Mouse (Mus musculus): Measurements from ENCODE around the gene Gm49027.
"Not testable (repeated sequence)": the region's sequence is repeated elsewhere in the genome, so short reads cannot be mapped to it uniquely, and the experiment has no call there.

The Gm49027 gene

DNA sequence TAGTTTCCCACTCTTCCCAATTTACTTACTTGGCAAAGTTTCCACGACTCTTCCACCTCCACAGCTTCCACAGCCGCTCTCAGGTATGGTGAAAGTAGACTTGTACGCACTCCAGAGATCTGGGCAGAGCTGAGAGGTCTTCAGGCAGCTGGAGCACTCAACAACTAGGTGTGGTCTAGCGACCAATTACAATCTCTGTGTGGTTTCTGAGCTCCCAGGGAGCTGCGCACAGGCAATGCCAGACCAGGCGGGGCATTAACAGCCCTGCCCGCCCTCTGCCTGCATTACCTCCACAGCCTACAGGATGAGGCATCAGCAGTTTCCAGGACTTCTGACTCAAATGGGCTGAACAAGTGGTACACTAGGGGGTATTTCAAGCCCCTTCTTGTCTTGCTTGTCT lies at the start of gene Gm49027:
TSS of gene Gm49027 (minus strand) at position 208 of the 400 bp plus-strand sequence.
- DNase-seq (ENCODE audit: extremely low spot score, low spot score): no peak

DNA sequence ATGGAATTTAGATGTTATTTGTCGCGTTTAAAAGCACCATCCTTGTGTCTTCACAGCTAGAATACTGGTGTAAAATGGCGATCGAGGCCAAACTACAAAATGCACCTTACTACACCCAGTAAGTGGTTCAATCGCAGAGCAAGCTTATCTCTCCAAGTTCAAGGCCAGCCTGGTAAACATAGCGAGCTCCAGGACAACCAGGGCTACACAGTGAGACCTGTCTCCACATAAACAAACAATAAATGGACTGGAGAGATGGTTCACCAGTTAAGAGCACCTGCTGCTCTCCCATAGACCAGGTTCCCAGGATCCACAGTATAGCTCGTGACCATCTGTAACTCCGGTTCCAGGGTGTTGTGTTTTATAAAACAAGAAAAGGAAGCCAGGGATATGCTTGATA lies 48.1 kb upstream of the Gm49027 start:
- no peak for DNase-seq (ENCODE audit: extremely low spot score, low spot score)

DNA sequence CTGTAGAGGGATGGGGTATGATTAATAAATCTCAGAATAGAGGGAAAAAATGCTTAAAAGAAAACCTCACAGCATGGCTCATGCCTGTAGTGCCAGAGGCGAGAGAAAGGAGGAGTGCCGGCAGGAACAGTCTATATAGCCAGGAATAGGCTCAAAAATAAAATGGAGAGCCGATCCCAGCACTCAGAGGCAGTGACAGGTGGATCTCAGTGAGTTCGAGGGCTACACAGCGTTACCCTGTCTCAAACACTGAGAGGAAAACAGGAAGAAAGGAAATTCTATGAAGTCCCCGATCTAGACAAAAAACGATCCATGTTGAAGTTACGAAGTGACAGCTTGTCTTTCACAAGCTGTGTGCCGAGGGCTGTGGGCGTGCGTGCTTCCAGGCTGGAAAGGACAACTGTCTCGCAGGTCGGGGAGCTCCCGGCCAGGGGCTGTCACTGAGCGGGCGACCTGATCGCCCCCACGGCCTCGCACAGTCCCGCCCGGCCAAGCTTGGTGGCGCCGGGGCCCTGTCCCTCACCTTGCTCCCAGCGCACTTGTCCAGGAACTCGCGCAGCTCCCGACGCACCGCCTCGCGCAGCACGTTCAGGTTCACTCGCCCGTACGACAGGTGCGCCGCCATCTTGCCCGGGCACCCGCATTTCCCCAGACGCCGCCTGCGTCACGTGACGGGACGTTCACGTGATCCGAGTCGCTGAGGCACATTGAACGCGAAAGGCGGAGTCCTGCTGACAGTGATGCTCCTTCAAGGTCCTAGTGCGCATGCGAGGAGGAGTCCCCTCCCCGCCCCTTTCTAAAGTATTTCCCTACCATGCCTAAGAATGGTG lies 47.3 kb upstream of the Gm49027 start, which contains the start of gene Vps33a:
TSS of gene Vps33a (minus strand) at position 682 of the 830 bp plus-strand sequence.
- DNase-seq (ENCODE audit: extremely low spot score, low spot score): peak; percentile 100

DNA sequence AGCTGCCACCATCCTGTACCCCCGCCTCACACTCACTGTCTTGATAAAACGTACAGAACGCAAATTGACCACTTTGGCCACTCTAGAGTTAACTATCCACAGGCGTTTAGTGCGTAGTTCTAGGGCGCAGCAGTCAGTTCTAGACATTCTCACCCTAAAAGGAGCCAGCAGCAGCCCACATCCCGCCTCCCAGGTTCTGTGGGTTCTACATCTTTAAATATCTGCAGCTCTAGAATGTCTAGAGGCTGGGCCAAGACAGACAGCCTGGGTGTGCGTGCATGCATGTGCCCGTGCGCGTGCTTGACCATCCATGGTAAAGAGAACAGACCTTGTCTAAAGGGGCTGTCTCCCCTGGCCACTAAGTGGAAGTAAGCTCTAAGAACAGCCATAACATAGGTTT lies 35.8 kb upstream of the Gm49027 start:
- DNase-seq (ENCODE audit: extremely low spot score, low spot score): no peak

DNA sequence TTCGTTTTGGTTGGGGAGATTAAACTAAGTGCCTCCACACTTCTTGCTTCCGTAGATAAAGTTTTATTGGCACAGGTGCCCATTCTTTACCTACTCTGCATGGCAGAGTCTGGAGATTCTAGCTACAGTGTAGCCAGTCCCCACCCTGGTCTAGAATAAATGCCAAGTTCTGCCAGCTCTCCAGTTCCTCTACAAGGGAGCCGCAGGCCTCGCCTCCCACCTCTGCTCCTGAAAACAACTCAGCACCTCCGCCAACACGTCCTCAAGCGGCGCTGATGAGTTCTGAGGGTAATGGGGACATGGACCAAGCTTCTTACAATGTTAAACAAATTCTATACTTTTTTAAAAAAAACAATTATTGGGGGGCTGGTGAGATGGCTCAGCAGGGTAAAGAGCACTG lies 34.3 kb upstream of the Gm49027 start:
- no peak for DNase-seq (ENCODE audit: extremely low spot score, low spot score)

DNA sequence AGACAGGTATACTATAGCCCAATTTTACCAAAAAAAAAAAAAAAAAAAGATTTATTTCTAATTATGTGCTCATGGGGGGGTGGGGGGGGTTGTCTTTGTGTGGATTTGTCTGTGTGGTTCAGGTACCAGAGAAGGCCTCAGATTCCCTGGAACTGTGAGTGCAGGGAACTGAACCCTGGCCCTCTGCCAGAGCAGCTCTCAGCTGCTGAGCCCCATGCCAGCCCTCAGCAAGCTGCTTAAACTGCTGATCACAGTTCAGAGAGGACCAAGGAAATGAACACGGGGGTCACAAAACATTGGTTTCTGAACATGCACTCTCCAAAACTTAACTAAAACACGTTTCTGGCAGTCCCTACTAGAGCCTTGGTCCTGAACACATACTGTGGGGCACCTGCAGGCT lies 31.2 kb upstream of the Gm49027 start:
- DNase-seq (ENCODE audit: extremely low spot score, low spot score): no peak

DNA sequence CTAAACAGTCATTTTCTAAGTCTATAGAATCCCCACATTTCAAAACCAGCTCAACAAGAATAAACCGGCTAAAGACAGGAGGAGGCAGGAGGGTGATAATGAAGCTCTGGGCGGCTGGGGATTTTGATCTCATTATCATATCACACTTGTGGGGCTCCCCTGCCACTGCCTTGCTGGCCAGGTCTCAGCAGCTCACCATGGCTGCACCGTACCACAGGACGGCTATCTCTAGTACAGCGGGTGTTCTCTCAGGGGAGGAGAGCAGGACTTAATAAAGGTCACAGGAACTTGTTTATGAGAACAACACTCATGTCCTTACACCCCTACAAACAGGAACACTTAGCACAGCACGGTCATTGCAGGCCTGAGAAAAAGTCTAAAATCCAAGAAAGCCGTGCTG lies 30.4 kb upstream of the Gm49027 start:
- no peak for DNase-seq (ENCODE audit: extremely low spot score, low spot score)

DNA sequence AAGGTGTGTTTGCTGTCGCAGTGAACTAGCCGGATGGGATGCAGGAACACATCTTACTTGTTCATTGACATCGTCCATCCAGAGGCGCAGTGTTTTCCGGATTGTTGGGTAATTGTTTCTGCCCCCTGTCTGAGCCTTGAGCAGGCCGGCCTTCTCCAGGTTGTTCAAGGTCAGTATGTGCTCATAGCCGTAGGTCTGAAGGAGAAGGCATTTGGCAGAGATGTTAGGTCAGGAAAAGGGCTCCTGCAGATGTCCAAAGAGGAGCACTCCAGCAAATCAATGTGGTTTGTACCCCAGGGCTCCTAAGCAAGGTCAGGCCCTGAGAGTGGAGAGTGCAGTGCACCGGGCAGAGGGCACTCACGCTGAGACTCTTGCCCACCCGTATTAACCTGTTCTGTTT lies 8.5 kb upstream of the Gm49027 start:
- no peak for DNase-seq (ENCODE audit: extremely low spot score, low spot score)

DNA sequence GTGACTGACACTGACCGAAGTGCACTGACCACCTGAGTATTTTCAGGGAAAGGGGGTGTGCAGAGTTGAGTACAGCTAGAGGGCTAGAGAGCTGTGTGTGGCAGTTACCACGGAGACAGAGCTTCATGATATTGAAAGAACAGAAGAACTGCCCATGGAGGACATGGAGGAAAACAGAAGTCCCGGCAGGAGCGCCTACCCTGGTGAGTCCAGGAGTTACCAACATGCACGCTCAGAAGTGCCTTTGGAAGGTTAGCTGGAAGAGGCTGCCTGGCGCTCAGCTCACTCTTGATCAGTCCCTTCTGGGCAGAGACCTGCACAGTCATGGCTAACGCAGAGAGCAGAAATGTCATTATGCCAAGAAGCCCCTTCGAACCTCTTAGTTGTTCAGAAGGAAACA lies 4.8 kb upstream of the Gm49027 start:
- DNase-seq (ENCODE audit: extremely low spot score, low spot score): no peak

DNA sequence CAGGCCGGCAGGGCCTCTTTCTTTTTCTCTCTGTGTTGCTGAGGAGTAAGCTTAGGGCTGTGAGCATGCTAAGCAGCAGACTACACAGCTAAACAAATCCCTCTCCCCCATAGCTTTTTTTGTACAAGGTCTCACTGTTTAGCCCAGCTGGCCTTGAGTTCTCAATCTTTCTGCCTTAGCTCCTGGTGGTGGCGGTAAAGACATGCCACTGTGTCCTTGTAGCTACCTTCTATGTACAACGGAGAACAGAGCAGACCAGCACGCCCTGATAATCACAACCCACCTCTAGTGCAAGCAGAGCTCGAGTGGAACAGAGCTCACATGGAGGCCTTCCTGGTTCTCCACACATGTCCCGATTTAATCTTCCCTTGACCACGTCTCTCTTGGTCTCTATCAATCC lies 3.4 kb upstream of the Gm49027 start:
- DNase-seq (ENCODE audit: extremely low spot score, low spot score): no peak

DNA sequence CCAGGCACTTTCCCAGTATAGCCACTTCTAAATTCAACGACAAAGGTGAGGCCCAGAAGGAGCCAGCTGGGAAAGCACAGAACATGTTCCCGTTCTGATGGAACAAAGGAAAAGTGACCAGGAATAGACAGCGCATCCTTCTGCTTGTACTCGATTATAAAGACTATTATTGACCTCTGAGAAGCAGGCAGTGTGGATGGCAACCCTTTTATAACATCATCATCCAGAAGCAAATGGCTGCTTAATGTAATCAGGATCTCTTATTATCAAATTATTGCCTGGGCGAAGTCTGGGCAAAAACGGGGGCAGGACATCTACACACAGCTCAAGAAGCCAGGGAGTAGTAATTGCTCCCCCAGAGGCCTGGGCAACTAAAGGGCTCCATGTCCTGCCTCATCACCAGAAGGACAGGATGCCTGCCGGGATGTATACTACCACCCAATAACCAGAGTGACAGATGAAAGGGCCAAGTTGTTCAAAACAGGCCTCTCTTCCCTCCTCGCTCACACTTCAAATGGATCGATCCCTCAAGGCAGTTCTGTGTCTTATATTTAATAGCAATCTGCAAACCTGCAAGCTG lies 718 bp upstream of the Gm49027 start:
- no peak for DNase-seq (ENCODE audit: extremely low spot score, low spot score)

DNA sequence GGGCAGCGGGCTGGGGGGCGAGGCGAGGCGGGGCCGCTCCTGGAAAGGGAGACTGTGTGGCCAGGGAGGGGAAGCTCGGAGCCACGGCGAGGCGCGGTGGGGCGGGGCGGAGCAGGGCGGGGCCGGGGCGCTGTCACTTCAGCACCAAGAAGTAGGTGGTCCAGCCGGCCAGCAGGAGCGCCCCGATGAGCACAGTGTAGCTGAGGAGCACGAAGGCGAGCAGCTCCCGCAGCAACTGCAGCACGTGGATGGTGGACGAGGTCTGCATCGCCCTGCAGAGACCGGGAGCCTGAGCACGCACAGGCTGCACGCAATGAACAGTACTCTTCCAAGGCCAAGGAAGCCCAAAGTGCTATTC lies 916 bp downstream of the Gm49027 start:
- no peak for DNase-seq (ENCODE audit: extremely low spot score, low spot score)

DNA sequence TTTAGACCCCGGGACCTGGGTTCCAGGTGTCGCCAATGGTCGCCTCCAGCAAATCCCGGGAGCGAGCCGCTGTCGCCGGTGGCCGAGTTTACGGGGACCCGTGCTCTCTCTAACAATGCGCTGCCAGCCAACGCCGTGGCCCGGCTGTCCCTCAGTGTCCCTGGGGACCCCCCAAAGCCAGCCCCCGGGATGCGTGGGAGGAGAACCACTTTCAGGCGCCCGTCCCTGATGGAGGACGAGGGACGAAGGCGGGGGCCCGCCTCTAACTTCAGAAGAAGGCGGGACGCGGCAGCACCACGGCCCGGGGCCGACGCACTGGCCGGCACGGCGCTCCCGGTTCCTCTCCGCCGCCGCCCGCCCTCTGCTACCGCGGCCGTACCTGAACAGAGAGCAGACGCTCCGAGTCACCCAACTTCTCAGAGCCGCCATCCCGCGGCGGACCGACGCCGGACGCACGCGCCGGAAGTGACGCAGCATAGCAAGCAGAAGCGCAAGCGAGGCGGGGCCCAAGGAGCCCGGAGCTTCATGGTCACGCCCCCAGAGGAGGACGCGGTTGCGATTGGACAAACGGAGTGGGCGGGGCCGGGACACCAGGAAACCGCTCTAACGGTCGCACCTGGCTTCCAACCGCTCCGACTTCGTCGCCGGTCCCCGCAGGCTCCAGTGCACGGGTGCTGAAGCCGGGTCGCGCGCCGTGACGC lies 1.4 kb downstream of the Gm49027 start, which contains the start of gene Diablo:
TSS of gene Diablo (minus strand) at position 485 of the 701 bp plus-strand sequence.
- DNase-seq (ENCODE audit: extremely low spot score, low spot score): peak; percentile 99

DNA sequence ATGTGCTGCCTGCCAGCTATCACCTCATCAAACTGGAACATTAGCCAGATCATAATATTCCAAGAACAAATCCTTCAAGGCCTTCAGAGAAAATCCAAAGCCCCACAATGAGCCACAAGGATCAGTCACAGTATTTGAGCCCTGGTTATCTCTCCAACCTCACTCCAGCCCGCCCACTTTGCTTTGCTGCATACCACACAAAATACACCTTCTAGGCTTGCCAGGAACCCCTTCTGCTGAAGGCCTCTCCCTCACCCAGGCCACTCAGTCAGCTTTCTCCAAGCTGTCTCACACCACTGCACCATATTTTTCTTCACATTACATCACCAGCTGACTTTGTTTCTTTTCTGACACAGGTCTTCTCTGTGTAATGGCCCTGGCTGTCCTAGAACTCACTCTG lies 3.1 kb downstream of the Gm49027 start:
- DNase-seq (ENCODE audit: extremely low spot score, low spot score): no peak

DNA sequence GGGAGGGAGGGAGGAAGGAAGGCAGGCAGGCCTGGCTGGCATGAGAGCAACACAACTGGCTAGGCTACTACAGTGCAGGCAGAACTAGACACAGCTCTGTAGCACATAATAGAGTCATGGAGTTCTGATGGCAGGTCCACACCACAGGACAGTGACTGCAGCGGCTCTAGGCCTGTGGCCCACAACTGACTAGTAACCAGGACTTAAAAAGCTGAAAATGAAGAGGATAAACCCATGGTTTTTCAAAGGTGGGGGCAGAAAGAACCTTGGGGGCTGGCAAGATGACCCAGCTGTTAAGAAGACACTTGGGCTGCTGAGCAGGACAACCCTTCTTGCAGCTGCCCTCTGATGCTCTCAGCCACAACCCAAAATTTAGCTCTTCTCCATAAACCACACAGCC lies 3.7 kb downstream of the Gm49027 start:
- DNase-seq (ENCODE audit: extremely low spot score, low spot score): no peak

DNA sequence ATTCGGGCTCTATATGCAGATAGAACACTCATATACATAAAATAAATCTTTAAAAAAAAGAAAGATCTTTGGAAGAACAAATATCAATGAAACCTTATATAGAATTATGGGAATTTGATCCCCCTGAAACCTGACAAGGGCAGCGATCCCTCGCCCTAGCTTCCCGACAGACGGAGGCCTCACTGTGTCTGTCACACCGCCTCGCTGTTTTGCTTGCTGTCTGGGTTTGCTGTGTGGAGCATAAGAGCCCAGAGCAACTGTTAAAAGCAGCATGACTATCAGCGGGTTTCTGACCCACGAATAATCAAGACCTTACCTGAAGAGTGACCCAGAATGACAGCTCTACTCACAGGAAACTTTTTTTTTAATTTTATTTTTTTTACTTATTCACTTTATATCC lies 4.6 kb downstream of the Gm49027 start:
- no peak for DNase-seq (ENCODE audit: extremely low spot score, low spot score)

DNA sequence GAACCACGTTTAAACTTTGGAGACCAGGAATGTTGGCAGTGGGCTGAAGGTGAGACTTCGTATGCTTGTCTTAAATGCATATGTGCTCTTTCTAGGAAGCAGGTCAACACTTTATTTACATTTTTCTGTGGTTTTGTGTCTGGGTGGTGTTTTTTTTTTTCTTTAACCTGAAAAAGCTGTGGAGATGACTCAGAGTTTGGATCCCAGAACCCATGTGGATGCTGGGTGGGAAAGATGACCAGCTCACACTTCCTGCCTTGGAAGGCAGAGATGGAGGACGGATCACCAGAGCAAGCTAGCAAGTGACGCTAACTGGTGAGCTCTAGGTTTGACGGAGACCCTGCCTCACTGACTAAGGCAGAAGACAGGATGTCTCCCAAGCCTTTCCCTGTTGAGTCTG lies 10.4 kb downstream of the Gm49027 start:
- no peak for DNase-seq (ENCODE audit: extremely low spot score, low spot score)

DNA sequence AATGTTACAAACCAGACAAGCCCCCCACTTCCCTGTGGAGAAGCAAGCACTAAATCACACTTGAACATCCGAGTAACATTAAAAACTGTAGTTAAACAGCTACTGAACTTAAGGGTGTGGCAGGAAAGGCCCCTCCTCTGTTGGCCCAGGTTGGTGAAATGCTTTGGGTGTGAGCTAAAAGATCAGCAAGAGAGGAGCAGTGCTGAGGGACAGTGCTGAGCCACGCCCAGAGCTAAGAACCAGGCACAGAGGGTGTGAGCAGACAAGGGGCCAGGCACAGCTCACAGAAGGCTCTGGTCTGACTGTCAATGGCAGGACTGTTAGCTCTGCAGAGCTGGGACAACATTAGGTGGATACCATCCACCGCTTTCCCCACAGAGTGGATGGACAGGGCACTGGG lies 13.2 kb downstream of the Gm49027 start:
- no peak for DNase-seq (ENCODE audit: extremely low spot score, low spot score)

DNA sequence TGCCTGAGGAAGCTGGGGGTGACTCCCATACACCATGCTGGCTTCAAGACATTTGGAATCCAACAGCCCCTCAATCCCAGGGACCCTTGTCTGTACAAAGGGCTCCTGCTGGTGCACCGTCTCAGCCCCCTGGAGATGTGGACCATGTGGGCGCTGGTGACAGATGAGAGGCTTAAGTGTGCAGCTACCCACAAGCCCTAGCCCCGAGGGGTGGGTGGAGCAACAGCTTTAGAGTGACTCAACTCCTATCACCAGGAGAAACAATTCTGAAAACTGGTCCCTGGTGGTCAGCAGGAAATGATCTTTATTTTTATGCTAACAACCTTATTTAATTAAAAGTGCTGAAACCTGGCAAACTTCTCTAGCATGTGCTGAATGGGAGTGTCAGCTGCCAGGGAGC lies 13.9 kb downstream of the Gm49027 start:
- not testable (repeated sequence) for DNase-seq (ENCODE audit: extremely low spot score, low spot score)

DNA sequence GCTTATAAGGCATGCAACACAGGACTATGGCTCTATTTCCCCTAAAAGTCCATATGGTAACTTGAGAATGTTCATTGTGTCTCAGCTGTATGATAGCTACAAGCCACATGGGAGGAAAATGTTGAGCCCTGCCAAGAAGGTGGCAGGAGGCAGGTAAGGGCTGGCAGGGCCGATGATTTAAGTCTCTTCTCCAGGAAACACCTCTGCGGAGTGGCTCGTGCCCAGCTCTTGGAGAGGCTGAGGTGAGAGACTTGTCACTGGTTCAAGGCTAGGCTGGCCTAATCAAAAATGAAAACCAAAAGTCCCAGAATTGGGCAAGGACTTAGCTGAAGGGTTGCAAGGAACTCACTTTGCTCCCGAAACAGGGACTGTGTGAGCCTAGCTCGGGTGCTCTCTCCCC lies 15.1 kb downstream of the Gm49027 start, which contains the start of gene B3gnt4:
TSS of gene B3gnt4 (plus strand) at position 301 of the 400 bp plus-strand sequence.
- no peak for DNase-seq (ENCODE audit: extremely low spot score, low spot score)

DNA sequence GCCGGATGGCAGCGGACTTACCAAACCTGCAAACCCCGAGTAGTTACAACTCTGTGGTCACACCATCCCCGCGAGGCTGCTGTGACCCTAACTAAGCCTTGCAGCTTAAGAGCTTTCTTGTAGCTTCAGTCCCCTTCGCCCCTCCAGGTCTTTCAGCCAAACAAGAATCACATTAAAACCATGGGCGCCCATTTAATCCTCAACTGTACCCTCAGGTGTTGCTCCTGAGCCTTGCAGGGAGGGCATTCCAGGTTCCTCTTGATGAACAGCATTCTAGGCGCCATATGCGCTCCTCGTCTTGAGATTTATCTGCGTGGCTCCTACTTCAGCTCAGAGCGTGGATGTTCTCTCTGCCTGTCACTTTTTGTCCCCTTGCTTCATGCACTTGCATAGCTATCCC lies 16.4 kb downstream of the Gm49027 start:
- no peak for DNase-seq (ENCODE audit: extremely low spot score, low spot score)

Data from neural tube, embryonic 10.5 days (tissue).